Mouse (Mus musculus): ENCODE results near the gene Disp1.

- no peak for TF ChIP-seq CTCF (IDR thresholded peaks at IDR 0.05; ENCODE audit: borderline replicate concordance, insufficient read depth, low read depth, low read length)
- TF ChIP-seq POLR2A (IDR thresholded peaks at IDR 0.05; ENCODE audit: borderline replicate concordance, insufficient read depth, low read length): no peak
These were observed 103.2 kb downstream of the Disp1 start for GRCm38 (mm10) chr1:183117827-183118825.
